Mouse (Mus musculus) adrenal gland, postnatal 14 days (tissue): ENCODE measurements around the gene Gm13040. TPM values are rescaled to one million over a fixed set of nuclear protein-coding genes. Genes with fewer than 3 reads are reported as not detected.
"Not testable (repeated sequence)": the region's sequence is repeated elsewhere in the genome, so short reads cannot be mapped to it uniquely, and the experiment has no call there.

Experiments
- DNase-seq: peaks from one replicate; pipeline ENCODE4 v3.0.0; 2021; ENCODE audit warnings: mixed read lengths
- long read RNA-seq, 2 experiments: library from polyadenylated mRNA; stranded (forward); transcript quantifications; one replicate each; pipeline ENCODE4 v2.0.0; 2021
- total RNA-seq: library from RNA; stranded (reverse); gene quantifications from 2 replicates; pipeline ENCODE4 v1.2.3, GENCODE M21; 2021

Gm13040 gene
- total RNA-seq = not detected in 2 replicates
- long read RNA-seq, experiment 1 = 0 reads
- long read RNA-seq, experiment 2 = 0 reads

- not testable (repeated sequence) for DNase-seq
Measured at GRCm38 (mm10) chr4:143535654-143536053, at the start of gene Gm13040. Gene Gm13040, plus strand, starts transcription at chr4:143535954.

GRCm38 (mm10) chr4:143511043-143511442 lies 24.7 kb upstream of the Gm13040 start, which contains the start of gene Gm13043:
Gene Gm13043, plus strand, starts transcription at chr4:143511343.
- DNase-seq = no peak

GRCm38 (mm10) chr4:143551400-143551799 lies 15.6 kb downstream of the Gm13040 start, which contains the start of the genes BC080695 and Gm13057:
Gene BC080695, plus strand, starts transcription at chr4:143551700.
Gene Gm13057, plus strand, starts transcription at chr4:143551709.
- DNase-seq = not testable (repeated sequence)

Other genes with a start within 250 kb of the Gm13040 start
- 5.9 and 8.4 TPM in 2 replicates for gene Pdpn, start 236.4 kb upstream of the Gm13040 start, total RNA-seq
- gene Lrrc38, start 186.2 kb upstream of the Gm13040 start, total RNA-seq = not detected in 2 replicates
- gene Pramel1, start 141.5 kb upstream of the Gm13040 start, total RNA-seq = not detected in 2 replicates
- gene Pramef8, start 123.5 kb upstream of the Gm13040 start, total RNA-seq = 8.8 and 10.9 TPM in 2 replicates
- not detected in 2 replicates for gene Oog4, start 85.6 kb upstream of the Gm13040 start, total RNA-seq
- not detected in 2 replicates for gene Gm13043, start 24.6 kb upstream of the Gm13040 start, total RNA-seq
- not detected in 2 replicates for gene BC080695, start 15.7 kb downstream of the Gm13040 start, total RNA-seq
- gene Gm13057, start 15.8 kb downstream of the Gm13040 start, total RNA-seq = not detected in 2 replicates
- not detected in 2 replicates for gene Gm13083, start 79.0 kb downstream of the Gm13040 start, total RNA-seq
- gene Gm13088, start 121.3 kb downstream of the Gm13040 start, total RNA-seq = not detected in 2 replicates
- gene Gm13089, start 166.8 kb downstream of the Gm13040 start, total RNA-seq = not detected in 2 replicates
- not detected in 2 replicates for gene Gm13078, start 183.5 kb downstream of the Gm13040 start, total RNA-seq